8 mouse cellular contexts compared by ENCODE assay signal in the genomic region with DNA sequence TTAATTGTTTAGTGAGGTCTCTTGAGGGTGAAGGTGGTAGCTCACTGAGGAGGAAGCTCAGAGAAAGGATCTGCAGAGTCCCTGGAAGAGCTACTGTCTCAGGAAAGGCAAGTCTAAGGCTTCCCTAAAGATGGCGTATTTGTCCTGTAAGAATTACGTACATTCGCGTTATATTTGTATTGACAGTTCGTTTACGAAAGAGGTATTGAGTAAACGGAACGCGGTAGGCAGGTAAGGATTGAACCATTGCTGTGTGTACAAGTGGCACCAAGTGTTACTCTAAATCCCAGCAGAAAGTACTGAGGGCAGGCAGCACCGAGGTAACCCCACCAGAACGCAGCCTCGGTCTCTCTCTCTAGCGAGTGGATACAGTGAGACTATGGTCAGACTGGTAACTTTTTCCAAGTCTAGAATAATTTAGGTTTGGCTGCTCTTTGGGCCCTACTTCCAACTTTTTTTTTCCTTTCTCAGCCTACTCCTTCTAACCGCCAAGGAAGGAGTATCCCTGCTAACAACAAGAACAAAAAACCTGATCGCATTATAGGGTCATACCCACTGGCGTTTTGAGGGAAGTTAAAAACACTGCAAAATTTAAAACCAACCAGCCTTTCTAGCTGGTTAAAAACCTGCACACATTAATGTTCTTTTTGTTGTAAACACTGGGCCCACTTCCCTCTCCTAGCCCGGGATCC. TPM values are rescaled to one million over a fixed set of nuclear protein-coding genes. Genes with fewer than 3 reads are reported as not detected.
A peak's percentile ranks its signal among the peaks of the same experiment; 100 is the strongest.
DNase-seq lines count a peak whose midpoint lies in the region; ATAC-seq lines count a peak whose summit lies in the region.

A gene (plus strand): TSS at position 45 of the 692 bp plus-strand sequence.

- intact Hi-C loops in heart, postnatal 14 days (cut with DNase I): loop anchor here (2.0 kb wide), 1 partner anchor 56 kb away; no protein-coding TSS in a partner anchor

- H3K27ac ChIP-seq in forebrain, embryonic 12.5 days: peak within 1 kb of the TSS; percentile 99

- peaks cover 31% of the 10 kb centered on the region for H3K4me1 ChIP-seq in forebrain, embryonic 12.5 days

- no peaks in the 10 kb centered on the region for H3K9me3 ChIP-seq in forebrain, embryonic 12.5 days

- no peaks in the 10 kb centered on the region for H3K36me3 ChIP-seq in forebrain, embryonic 12.5 days (replicated peaks)

- whole genome bisulfite sequencing in forebrain, embryonic 12.5 days: 1% methylated on average over 17 of the region's 17 CpGs

- no peaks in the 10 kb centered on the region for H3K27me3 ChIP-seq in forebrain, embryonic 12.5 days

- H3K4me3 ChIP-seq in forebrain, embryonic 12.5 days (replicated peaks): peak within 1 kb of the TSS; percentile 95

- peak within 1 kb of the TSS; percentile 65 for H3K4me2 ChIP-seq in forebrain, embryonic 12.5 days

- peak within 1 kb of the TSS; percentile 97 for H3K9ac ChIP-seq in forebrain, embryonic 12.5 days

- ATAC-seq in frontal cortex, adult (ENCODE audit: low TSS enrichment): peak; percentile 40
- peak; percentile 9; the same call in 1 of the 2 replicates for ATAC-seq in forebrain, embryonic 12.5 days (ENCODE audit: low FRiP score)
- peak; percentile 53 for ATAC-seq in megakaryocyte-erythroid progenitor cell, adult 5-6 weeks (replicated peaks; ENCODE audit: low FRiP score, low TSS enrichment, poor library complexity, severe bottlenecking)

- no peak for DNase-seq in frontal cortex, postnatal 25 days (ENCODE audit: low spot score in 2 of 2)
- peak; percentile 32 for DNase-seq in adrenal gland, postnatal 10 days
- peak in 1 of 2 experiments; percentile 20 for DNase-seq in heart, postnatal 14 days
- DNase-seq in layer of hippocampus, postnatal 14 days (ENCODE audit: low spot score in 2 of 2): peak in 1 of 2 experiments; percentile 9
- peak; percentile 47 for DNase-seq in testis, postnatal 10 days (ENCODE audit: low spot score)

RNA-seq across cellular contexts. Expression of the gene that starts here (rescaled TPM):
- total RNA-seq in adrenal gland, postnatal 10 days (2021): 100 to 1,000 TPM; 111 to 116 TPM
- 160 and 169 TPM in 2 replicates for polyA plus RNA-seq in forebrain, embryonic 12.5 days (2016; fragmentation: Nextera tagmentation; extraction: Ambion mirVana)
- 10 to 100 TPM; 94.3 to 96.8 TPM for total RNA-seq in heart, postnatal 14 days (2021)
- total RNA-seq in layer of hippocampus, postnatal 14 days (2021): 10 to 100 TPM; 59.7 to 67.2 TPM
- total RNA-seq in megakaryocyte-erythroid progenitor cell, adult 5-6 weeks (2014; fragmentation: Nextera tagmentation): 87.6 and 103 TPM in 2 replicates
- 320 and 325 TPM in 2 replicates for total RNA-seq in megakaryocyte-erythroid progenitor cell, adult 5-6 weeks (2017)

Comparison
In these comparisons a context has a peak if more than half of its experiments do, and no peak if none do; other contexts are left out.
1. DNase-seq: peak in adrenal gland, postnatal 10 days (single experiment) and testis, postnatal 10 days (single experiment); none in frontal cortex, postnatal 25 days (0 of 2).
2. Peak in every context shown above with its lines, with median percentiles within 50 percentile points of each other: ATAC-seq.